Mouse (Mus musculus) liver, postnatal 0 days (tissue): ENCODE measurements around the gene Gdf15.

Experiments
- CTCF ChIP-seq: sonication (generic); IDR thresholded peaks from 2 replicates; pipeline ENCODE4 v1.5.1; 2016; ENCODE audit warnings: antibody characterized with exemption, low read depth
- EP300 ChIP-seq: IDR thresholded peaks from 2 replicates; pipeline ENCODE4 v1.6.1; 2016; ENCODE audit warnings: antibody characterized with exemption, low read depth, mild to moderate bottlenecking

DNA sequence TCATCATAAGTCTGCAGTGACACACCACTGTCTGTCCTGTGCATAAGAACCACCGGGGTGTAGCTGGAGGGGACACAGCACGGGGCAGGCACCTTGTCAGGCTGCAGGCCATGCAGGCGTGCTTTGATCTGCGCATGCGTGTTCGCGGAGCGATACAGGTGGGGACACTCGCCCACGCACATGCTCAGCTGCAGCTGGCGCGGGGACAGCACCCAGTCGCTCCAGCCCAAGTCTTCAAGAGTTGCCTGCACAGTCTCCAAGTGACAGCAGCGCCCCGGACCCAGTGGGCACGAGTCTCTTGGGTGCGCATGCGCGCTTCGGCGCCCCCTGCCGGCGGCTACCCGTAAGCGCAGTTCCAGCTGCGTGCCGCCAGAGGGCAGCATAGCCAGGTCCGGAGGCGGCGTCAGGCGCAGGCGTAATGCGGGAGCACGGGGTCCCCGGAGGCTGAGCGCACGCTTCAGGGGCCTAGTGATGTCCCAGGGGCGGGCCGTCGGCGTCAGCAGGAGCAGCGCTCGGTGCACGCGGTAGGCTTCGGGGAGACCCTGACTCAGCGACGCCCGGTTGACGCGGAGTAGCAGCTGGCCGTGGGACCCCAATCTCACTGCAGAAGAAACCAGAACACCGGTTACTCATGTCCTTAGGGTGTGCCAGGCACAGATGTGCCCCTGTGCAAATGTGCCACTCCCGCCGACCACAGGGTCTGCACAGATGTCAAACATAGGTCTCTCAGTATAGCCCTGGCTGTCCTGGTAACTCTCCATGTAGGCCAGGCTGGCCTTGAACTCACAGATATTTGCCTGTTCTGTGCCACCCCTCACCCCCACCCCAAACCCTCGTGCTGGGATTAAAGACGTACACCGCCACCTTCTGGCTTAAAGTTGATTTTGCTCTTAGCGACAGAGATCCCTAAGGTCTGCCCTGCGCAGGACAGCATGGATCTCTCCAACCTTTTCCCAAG, 2.4 kb downstream of the Gdf15 start:
- TF ChIP-seq CTCF (peak; percentile 100), EP300 (no peak)
